Mouse (Mus musculus) urinary bladder, postnatal 10 days (tissue): Measurements from ENCODE around the gene Otud5.
"Not testable (repeated sequence)": the region's sequence is repeated elsewhere in the genome, so short reads cannot be mapped to it uniquely, and the experiment has no call there.

ENCODE experiments used
- DNase-seq: peaks from one replicate; pipeline ENCODE4 v3.0.0; 2022; ENCODE audit warnings: low spot score

Otud5 gene

DNA sequence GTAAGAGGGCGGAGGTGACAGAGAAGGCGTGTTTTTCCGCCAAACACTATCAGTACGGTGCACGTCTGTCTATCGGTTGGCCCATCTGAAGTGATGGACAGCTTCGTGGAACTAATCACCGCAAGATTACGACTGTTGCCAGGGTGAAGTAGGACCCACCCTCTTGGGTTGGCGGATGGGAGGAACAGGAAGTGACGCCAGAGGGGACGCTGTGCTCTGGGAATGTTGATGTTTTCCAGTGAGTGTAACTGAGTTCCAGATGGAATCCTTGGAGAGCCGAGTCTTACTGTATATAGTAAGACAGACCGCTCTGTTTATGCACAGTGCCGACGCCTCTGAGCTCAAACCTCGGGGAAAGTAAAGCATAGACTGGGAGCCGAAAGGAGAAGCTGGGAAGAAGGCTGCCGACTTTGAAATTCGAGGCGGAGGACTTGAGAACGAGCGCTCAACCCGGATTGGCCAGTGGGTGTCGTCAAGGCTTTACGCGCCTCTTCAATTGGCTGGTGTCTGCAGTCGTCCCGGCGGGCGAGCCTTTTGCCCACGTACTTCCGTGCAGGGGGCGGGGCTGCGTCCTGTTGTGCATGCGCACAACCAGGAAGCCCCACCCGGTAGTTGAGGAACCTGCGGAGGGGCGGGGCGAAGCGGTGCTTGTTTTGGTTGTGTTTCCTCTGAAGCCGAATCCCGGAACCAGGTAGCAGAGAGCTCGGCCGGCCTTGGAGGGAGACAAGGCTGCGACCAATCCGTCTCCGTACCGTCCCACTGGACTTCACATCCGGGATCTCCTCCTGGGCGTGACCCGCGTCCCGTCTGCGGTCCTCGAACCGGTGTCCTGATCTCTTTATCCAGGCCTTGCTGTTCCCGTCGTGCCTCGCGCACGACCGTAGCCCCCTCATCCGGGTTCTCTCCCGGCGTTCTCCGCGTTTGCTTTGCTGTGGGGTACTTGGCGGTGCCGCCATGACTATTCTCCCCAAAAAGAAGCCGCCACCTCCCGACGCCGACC is at the start of gene Otud5:
Gene Otud5, plus strand, starts transcription at position 202 of the 1,000 bp plus-strand sequence.
- peak; percentile 76 for DNase-seq

DNA sequence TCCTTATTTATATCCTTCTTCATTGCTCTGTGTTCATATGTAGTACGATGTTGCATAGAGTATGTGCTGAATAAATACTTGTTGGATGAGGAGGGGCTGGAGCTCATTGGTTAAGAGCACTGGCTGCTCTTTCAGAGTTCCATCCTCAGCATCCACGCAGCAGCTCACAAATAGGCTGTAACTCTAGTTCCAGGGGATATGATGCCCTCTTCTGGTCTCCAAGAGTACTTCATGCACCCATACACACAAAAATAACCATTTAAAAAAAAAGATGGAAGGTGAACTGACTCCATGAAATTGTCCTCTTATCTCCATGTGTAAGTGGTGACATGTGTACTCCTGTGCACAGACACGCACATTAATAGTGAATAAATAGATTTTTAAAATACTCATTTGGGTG is 47.8 kb upstream of the Otud5 start:
- DNase-seq = no peak

DNA sequence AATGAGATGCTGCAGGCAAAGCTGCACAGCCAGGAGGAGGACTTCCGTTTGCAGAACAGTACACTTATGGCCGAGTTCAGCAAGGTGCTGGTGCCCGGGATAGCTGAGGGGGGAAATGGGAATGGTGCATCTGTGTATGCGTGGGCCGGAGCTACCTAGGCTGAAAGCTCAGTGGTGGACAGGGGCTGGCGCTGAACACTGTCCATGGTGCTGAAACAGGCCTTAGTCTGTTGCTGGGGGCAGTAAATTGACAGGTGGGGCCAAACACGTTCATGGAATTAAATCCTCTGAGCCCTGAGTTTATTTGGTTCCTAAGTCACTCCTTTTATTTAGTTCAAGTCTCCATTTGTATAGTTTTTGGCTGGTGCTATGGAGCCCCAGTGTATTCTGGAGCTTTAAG is 46.1 kb upstream of the Otud5 start:
- DNase-seq = no peak

DNA sequence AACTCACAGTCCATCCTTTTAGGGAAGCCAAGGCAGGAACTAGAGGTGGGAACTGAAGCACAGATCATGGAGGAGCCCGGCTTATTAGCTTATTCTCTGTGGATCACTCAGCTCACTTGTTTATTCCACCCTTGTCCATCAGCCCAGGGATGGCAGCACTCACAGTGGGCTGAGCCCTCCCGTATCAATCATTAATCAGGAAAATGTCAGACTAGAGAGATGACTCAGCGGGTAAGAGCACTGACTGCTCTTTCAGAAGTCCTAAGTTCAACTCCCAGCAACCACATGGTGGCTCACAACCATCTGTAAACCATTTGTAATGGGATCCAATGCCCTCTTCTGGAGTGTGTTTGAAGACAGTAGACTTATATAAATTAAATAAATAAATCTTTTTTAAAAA is 43.8 kb upstream of the Otud5 start:
- no peak for DNase-seq

DNA sequence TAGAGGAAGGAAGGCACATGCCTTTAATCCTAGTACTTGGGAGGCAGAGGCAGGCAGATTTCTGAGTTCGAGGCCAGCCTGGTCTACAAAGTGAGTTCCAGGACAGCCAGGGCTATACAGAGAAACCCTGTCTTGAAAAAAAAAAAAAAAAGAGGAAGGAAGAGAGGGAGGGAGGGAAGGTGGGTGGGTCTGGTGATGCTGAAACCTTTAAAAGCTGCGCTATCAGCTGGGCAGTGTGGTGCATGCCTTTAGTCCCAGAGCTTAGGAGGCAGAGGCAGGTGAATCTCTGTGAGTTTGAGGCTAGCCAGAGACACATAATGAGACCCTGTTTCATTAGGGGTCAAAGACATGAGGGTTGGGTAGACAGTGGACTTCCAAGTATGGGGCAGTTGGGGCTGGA is 39.0 kb upstream of the Otud5 start:
- DNase-seq = not testable (repeated sequence)

- DNase-seq = not testable (repeated sequence)
Measured at GRCm38 (mm10) chrX:7815016-7815415, 26.1 kb upstream of the Otud5 start.

GRCm38 (mm10) chrX:7821865-7822779 is 19.0 kb upstream of the Otud5 start, which contains the start of gene Kcnd1:
Gene Kcnd1 (plus strand): TSS chrX:7822289.
- DNase-seq = no peak

DNA sequence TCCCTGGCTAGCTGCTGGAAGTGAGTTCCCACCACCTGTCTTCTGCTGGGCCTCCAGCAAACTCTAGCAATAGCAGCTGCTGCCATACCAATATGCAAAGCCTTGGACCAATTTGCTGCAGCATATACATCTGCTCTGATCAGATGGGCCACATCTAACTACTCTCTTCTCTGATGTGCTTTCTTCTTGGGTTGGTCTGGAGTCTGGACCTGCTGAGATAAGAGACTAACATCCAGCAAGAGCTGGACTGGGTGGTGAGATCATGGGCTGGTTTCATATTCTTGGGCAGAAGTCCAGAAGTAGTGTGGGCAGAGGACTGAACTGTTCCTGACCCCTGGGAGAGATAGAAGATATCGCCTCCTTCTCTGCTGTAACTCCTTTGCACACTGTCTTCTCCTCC is 4.0 kb upstream of the Otud5 start:
- DNase-seq = no peak

GRCm38 (mm10) chrX:7840842-7841162 is 362 bp upstream of the Otud5 start:
- DNase-seq = no peak

- DNase-seq = no peak
Measured at GRCm38 (mm10) chrX:7842318-7842717, 1.2 kb downstream of the Otud5 start.

DNA sequence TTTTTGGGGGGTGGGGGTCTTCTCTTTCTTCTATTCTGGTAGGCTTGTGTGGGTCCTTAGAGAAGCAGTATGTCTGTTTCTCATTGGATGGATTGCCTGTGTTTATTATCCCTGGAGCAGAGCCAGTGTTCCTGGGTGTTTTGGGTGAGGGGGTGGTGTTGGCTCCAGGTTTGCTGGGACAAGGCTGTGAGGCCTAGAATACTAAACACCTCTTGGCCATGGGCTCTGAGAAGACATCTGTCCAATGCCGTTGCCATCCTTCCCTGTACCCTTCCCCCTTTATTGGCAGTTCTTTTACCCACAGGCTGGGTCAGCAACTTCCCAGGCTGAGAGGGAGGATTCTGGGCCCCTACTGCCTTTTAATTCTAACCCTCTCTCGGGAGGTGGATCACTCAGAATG is 6.7 kb downstream of the Otud5 start:
- DNase-seq = no peak

GRCm38 (mm10) chrX:7854578-7854977 is 13.4 kb downstream of the Otud5 start:
- no peak for DNase-seq

DNA sequence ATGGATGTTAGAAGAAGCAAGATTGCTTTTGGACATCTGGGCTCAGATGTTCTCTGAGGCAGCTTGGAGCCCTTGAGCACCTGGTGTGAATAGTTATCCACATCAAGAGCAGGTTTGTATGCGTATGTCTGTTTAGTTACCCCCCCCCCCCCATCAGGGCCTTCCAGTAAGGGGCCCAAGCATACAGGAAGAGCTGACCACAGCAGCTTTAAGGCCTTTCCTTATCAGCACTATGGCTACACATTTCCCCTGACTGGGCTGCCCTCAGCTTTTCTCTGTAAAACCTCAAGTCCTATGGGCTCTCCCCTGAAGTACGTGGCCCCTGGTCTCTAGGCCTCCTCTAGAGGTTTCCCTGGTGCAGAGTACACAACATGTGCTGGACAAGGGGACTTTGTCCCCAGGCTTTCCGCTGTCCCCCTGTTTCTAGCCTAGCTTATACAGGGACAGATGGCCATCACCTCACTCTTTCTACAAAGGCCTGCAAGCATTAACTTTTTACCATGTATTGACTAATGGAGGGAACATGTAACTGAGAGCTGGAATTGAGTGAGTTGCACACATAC is 18.1 kb downstream of the Otud5 start:
- DNase-seq = no peak

DNA sequence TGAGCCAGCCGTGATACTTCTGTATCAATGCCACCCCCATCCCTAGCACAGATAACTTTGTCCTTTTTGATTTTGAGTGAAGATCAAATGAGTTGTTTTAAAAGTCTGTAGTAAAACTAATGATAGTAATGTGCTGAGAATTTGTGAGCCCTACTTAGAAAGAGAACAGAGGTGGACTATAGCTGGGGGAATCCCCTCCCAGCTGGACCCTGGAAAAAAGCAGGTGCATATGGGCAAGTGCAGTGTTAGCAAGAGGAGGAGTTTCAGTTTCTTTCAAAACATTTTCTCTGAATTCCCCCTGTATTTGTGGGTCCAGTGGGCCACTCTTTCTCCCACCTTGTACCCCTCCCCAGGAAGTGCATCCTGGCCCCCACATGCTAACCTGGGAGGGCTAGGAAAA is 22.0 kb downstream of the Otud5 start:
- DNase-seq = no peak

GRCm38 (mm10) chrX:7864551-7864950 is 23.4 kb downstream of the Otud5 start:
- DNase-seq = no peak

GRCm38 (mm10) chrX:7865343-7865742 is 24.2 kb downstream of the Otud5 start:
- no peak for DNase-seq

GRCm38 (mm10) chrX:7865786-7866185 is 24.6 kb downstream of the Otud5 start:
- DNase-seq = no peak

DNA sequence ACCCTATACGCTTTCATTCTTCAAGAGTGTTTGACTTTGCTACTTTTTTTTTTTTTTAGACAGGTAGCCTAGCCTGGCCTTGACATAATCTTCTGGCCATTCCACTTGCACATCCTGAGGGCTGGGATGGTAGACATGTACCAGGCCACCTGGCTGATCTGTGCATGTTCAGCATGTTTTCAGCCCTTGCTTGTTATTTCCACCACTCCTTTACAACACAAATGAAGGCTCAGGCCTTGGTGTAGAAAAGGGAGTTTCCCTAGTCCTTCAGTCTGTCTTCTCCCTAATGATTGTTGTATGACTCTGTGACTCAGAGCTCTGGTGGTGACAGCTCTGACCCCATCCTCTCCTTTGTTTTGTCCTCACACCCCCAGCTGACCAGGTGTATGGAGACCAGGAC is 26.0 kb downstream of the Otud5 start:
- no peak for DNase-seq

GRCm38 (mm10) chrX:7868506-7868905 is 27.3 kb downstream of the Otud5 start:
- no peak for DNase-seq

DNA sequence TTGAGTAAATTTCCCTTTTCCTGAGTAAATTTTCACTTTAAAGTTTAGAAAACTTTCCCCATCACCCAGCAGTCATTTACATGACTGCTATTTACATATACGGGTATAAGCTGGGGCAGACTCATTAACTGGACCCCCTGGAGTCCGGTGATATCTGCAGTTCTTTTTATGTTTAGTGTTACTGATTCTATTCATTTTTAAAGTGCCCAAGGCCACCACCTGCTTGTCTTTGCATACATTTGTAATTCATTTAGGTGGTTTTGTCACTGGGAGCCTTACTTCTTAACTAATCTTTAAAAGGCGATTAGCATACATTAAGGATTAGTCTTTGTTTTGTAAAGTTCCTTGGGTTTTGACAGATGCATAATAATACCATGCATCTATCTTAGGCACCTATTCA is 28.7 kb downstream of the Otud5 start:
- DNase-seq = no peak

DNA sequence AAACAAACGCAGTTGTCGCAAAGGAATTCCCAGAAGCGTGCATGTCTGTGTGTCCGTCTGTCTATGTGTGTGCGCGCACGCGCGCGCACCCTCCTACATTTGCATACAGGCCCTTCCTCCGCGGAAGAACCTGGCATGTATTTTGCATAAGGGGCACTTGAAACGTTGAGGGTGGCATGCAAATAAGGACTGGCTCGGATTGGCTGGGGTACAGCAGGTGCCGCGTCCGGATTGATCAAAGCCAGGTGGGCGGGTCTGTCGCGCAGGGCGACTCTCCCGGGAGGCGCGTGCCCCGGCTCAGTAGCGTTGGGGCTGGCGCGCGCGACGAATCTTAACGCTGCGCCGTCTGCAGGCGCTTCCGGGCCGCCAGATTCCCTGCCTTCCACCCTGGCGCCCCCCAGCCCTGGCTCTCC is 36.8 kb downstream of the Otud5 start, which contains the start of gene Pim2:
Gene Pim2, plus strand, starts transcription at position 256 of the 413 bp plus-strand sequence.
- DNase-seq = no peak

GRCm38 (mm10) chrX:7878495-7878894 is 37.3 kb downstream of the Otud5 start:
- DNase-seq = no peak
